Mouse (Mus musculus) cortical plate, adult 2 months (tissue): ENCODE data around the gene Slamf1.

ENCODE experiments used
- CTCF ChIP-seq: fragments of 200-500 bp; IDR thresholded peaks from 2 replicates; pipeline ENCODE4 v1.5.1; 2011; ENCODE audit warnings: mild to moderate bottlenecking, control low read depth, low read length; ENCODE audit not compliant: insufficient read depth; ENCODE audit errors: extremely low read depth
- POLR2A ChIP-seq: fragments of 200-500 bp; IDR thresholded peaks from 2 replicates; pipeline ENCODE4 v1.6.1; 2011; ENCODE audit warnings: mild to moderate bottlenecking, low read length, control low read depth; ENCODE audit not compliant: insufficient read depth; ENCODE audit errors: extremely low read depth

- TF ChIP-seq POLR2A (no peak), CTCF (no peak)
Observed at GRCm38 (mm10) chr1:171825462-171825861, 58.5 kb downstream of the Slamf1 start.
